Mouse (Mus musculus): ENCODE results near the gene Opcml.

DNA sequence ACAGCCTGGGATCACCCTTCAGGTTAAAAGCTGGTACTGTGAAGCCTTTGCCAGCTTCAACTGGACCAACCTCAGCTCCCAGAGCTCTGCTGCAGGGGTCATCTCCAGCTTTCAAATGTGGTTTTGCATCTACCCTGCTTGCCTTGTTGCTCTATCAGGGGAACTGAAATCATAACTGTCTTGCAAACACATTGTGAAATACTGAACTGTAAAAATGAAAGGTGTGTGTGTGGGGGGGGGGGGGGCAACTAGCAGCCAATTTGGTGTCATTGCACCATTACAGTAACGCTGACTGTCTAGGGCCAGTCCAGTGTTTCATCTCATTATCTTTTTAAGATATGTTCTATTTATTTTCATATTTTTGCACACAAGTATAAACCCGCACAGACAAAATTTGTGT lies 305.6 kb downstream of the Opcml start:
- TF ChIP-seq POLR2A (IDR thresholded peaks at IDR 0.05; ENCODE audit: low read depth, low read length) (no peak), CTCF (IDR thresholded peaks at IDR 0.05; ENCODE audit: extremely low read depth, insufficient read length, insufficient replicate concordance, low read depth, low read length) (no peak)

Measured in small intestine, adult 2 months (tissue).